Mouse (Mus musculus) G1E (cell line): ENCODE results near the gene Cstad.

ENCODE experiments used
- CTCF ChIP-seq: IDR thresholded peaks from 2 replicates; pipeline ENCODE4 v1.5.1; 2012; ENCODE audit warnings: low read depth, low read length, inconsistent platforms, mixed read lengths
- GATA1 ChIP-seq: IDR thresholded peaks from 2 replicates; pipeline ENCODE4 v1.6.1; 2012; ENCODE audit warnings: borderline replicate concordance, low read length, inconsistent platforms, mixed read lengths
- POLR2AphosphoS5 ChIP-seq: IDR thresholded peaks from 2 replicates; pipeline ENCODE4 v1.6.1; 2012; ENCODE audit warnings: low read depth, low read length, inconsistent platforms; ENCODE audit not compliant: insufficient replicate concordance
- TAL1 ChIP-seq: conservative IDR thresholded peaks from 2 replicates; pipeline ENCODE4 v1.6.1; 2012; ENCODE audit warnings: low read depth, low read length, inconsistent platforms, mixed read lengths

GRCm38 (mm10) chr2:30545706-30546105, 49.1 kb upstream of the Cstad start:
- TF ChIP-seq GATA1 (no peak), CTCF (no peak), TAL1 (no peak), POLR2AphosphoS5 (no peak)
